Mouse (Mus musculus) megakaryocyte, embryonic 14.5 days (primary cell): ENCODE results near the gene Mettl7b.

ENCODE experiments used
- FLI1 ChIP-seq: IDR thresholded peaks from 2 replicates; pipeline ENCODE4 v1.6.1; 2012; ENCODE audit warnings: low read length, inconsistent platforms, mixed read lengths
- GATA1 ChIP-seq: IDR thresholded peaks from 3 replicates; pipeline ENCODE4 v1.6.1; 2012; ENCODE audit warnings: mixed read lengths, low read length, inconsistent platforms, borderline replicate concordance

DNA sequence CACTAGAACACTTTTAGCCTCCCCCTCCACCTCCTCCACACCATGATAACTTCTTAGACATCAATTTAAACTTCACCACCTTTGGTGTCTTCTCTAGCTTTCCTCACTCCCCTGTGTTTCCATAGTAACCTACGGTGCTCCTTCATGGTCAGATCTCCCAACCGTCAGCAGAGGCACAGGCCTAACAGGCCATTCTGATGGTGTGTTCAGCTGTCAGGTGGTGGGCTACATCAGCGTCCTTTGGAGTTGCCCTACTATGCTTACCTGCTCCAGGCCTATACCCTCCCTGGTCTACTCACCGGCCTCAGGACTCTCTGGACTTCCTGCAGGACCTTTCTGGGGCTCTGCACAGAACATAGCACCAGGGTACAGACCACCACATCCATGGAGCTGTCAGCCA is 646 bp downstream of the Mettl7b start:
- TF ChIP-seq GATA1, result no peak
- no peak for TF ChIP-seq FLI1
